Mouse (Mus musculus) embryo, embryonic 11.5 days (tissue): ENCODE measurements around the gene Olfr525.

Source experiments
- DNase-seq: peaks from one replicate; pipeline ENCODE4 v3.0.0-alpha.2; 2012; ENCODE audit warnings: low read depth, low spot score

Gene Olfr525

GRCm38 (mm10) chr7:140320558-140320957 is at the start of gene Olfr525:
Gene Olfr525 (plus strand): TSS chr7:140320858.
- DNase-seq = no peak

GRCm38 (mm10) chr7:140295746-140296145 is 24.9 kb upstream of the Olfr525 start:
- DNase-seq = no peak

GRCm38 (mm10) chr7:140296876-140297275 is 23.8 kb upstream of the Olfr525 start:
- DNase-seq = no peak

- no peak for DNase-seq
These were observed 21.2 kb upstream of the Olfr525 start for GRCm38 (mm10) chr7:140299416-140299815.

- DNase-seq = no peak
These were observed 735 bp upstream of the Olfr525 start for GRCm38 (mm10) chr7:140319861-140320385.

- no peak for DNase-seq
These were observed 477 bp downstream of the Olfr525 start for GRCm38 (mm10) chr7:140321135-140321534.

GRCm38 (mm10) chr7:140329766-140330304 is 9.2 kb downstream of the Olfr525 start:
- DNase-seq = no peak

GRCm38 (mm10) chr7:140333717-140334116 is 13.1 kb downstream of the Olfr525 start, which contains the start of gene Olfr527:
Gene Olfr527 (plus strand): TSS chr7:140334017.
- DNase-seq = no peak

- DNase-seq = no peak
These were observed 40.9 kb downstream of the Olfr525 start, which contains the start of gene Olfr60 for GRCm38 (mm10) chr7:140361571-140361970. Gene Olfr60 (minus strand): TSS chr7:140361671.

- no peak for DNase-seq
These were observed 53.6 kb downstream of the Olfr525 start for GRCm38 (mm10) chr7:140374300-140374699.

- DNase-seq = no peak
These were observed 55.6 kb downstream of the Olfr525 start, which contains the start of gene Olfr530 for GRCm38 (mm10) chr7:140376231-140376630. Gene Olfr530 (minus strand): TSS chr7:140376331.

GRCm38 (mm10) chr7:140376911-140377310 is 56.3 kb downstream of the Olfr525 start:
- DNase-seq = no peak
